Mouse (Mus musculus) left cerebral cortex, postnatal 4 days (tissue): Measurements from ENCODE around the gene Cuzd1. TPM values are rescaled to one million over a fixed set of nuclear protein-coding genes. Genes with fewer than 3 reads are reported as not detected.

Source experiments
- DNase-seq: peaks from one replicate; pipeline ENCODE4 v3.0.0-alpha.2; 2022
- intact Hi-C: fragments of 180-260 bp; cut with DNase I; formaldehyde crosslinking; loops from one replicate; pipeline ENCODE4 v1.15.1; 2025
- total RNA-seq, 2 experiments: library from RNA; stranded (reverse); gene quantifications; 2 replicates each; pipeline ENCODE4 v1.2.3; 2021

Gene Cuzd1
- total RNA-seq, 2 experiments from 2014 or later, result 0.16 to 0.20 TPM

DNA sequence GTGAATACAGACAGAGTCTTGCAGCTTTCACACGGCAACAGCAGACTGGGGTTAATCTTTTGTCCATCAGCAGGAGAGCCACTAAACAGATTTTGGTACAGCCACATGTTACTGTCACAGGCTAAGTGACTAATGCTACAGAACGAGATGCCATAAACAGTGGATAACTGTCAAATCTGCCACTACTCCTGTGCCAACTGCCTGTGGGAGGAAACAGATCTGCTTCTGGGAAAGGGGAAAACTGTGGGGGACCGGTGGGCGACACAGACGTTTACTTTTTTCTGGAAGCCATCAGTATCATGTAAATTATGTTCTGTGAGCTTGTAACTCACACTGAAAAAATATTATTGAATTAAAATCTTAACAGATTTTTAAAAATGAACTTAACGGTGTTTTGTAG is 61.1 kb downstream of the Cuzd1 start:
- intact Hi-C loops, result no loop called here
- DNase-seq, result no peak

Other genes starting within 250 kb of the Cuzd1 start
- gene 4933402N03Rik, start 176.0 kb downstream of the Cuzd1 start, total RNA-seq, result not detected
- under 1 TPM; 0.06 to 0.08 TPM for gene 5430419D17Rik, start 147.9 kb downstream of the Cuzd1 start, total RNA-seq
- gene Fam24b, start 7.2 kb upstream of the Cuzd1 start, total RNA-seq, result not detected
- not detected for gene Fam24a, start 11.6 kb upstream of the Cuzd1 start, total RNA-seq
- gene 2310057M21Rik, start 40.5 kb upstream of the Cuzd1 start, total RNA-seq, result 10 to 100 TPM; 26.0 to 30.4 TPM
- 10 to 100 TPM; 22.7 to 25.2 TPM for gene Pstk, start 48.8 kb upstream of the Cuzd1 start, total RNA-seq
- 10 to 100 TPM; 40.2 to 45.7 TPM for gene Ikzf5, start 88.2 kb upstream of the Cuzd1 start, total RNA-seq
- gene Acadsb, start 88.3 kb upstream of the Cuzd1 start, total RNA-seq, result 10 to 100 TPM; 81.7 to 88.6 TPM
- not detected for gene Hmx3, start 220.6 kb upstream of the Cuzd1 start, total RNA-seq
- gene Hmx2, start 226.5 kb upstream of the Cuzd1 start, total RNA-seq, result not detected
- 10 to 100 TPM; 56.6 to 59.5 TPM for gene Bub3, start 237.9 kb upstream of the Cuzd1 start, total RNA-seq